Mouse (Mus musculus) frontal cortex, postnatal 36 days (tissue): ENCODE measurements around the gene Fam214b.
A peak's percentile ranks its signal among the peaks of the same experiment; 100 is the strongest.

Experiments
- DNase-seq, 2 experiments: peaks; one replicate each; pipeline ENCODE4 v3.0.0; 2022; ENCODE audit warnings: low spot score in 2 of 2

Fam214b gene

GRCm38 (mm10) chr4:43038567-43039495, 7.2 kb downstream of the Fam214b start:
- peak in 1 of 2 experiments; percentile 67 for DNase-seq

- DNase-seq: no peak
Observed at GRCm38 (mm10) chr4:43037860-43038566, 8.0 kb downstream of the Fam214b start.

GRCm38 (mm10) chr4:43036356-43036755, 9.7 kb downstream of the Fam214b start:
- no peak for DNase-seq

- DNase-seq: no peak
Observed at GRCm38 (mm10) chr4:43035851-43036250, 10.2 kb downstream of the Fam214b start.

- no peak for DNase-seq
Observed at GRCm38 (mm10) chr4:43033481-43033880, 12.5 kb downstream of the Fam214b start.

- DNase-seq: no peak
Observed at GRCm38 (mm10) chr4:43032501-43032900, 13.5 kb downstream of the Fam214b start.

- DNase-seq: peak; percentile 91 to 95
Observed at GRCm38 (mm10) chr4:43031237-43031995, 14.6 kb downstream of the Fam214b start, which contains the start of gene Stoml2. Gene Stoml2, minus strand, starts transcription at chr4:43031710.

- no peak for DNase-seq
Observed at GRCm38 (mm10) chr4:43030780-43031230, 15.2 kb downstream of the Fam214b start.

- no peak for DNase-seq
Observed at GRCm38 (mm10) chr4:43030352-43030751, 15.7 kb downstream of the Fam214b start.

- no peak for DNase-seq
Observed at GRCm38 (mm10) chr4:43029749-43030148, 16.3 kb downstream of the Fam214b start.

GRCm38 (mm10) chr4:43029121-43029520, 16.9 kb downstream of the Fam214b start:
- no peak for DNase-seq

GRCm38 (mm10) chr4:43025084-43025960, 20.7 kb downstream of the Fam214b start, which contains the start of gene Pigo:
Gene Pigo, minus strand, starts transcription at chr4:43025819.
- DNase-seq: peak; percentile 94 to 96

- DNase-seq: no peak
Observed at GRCm38 (mm10) chr4:43024673-43025072, 21.3 kb downstream of the Fam214b start.

- DNase-seq: no peak
Observed at GRCm38 (mm10) chr4:43021341-43021740, 24.7 kb downstream of the Fam214b start.

- no peak for DNase-seq
Observed at GRCm38 (mm10) chr4:43020876-43021275, 25.1 kb downstream of the Fam214b start.

- no peak for DNase-seq
Observed at GRCm38 (mm10) chr4:43019641-43020465, 26.2 kb downstream of the Fam214b start.

- no peak for DNase-seq
Observed at GRCm38 (mm10) chr4:43019176-43019575, 26.8 kb downstream of the Fam214b start.

- DNase-seq: no peak
Observed at GRCm38 (mm10) chr4:43018156-43018555, 27.9 kb downstream of the Fam214b start.

GRCm38 (mm10) chr4:43012091-43012490, 33.9 kb downstream of the Fam214b start:
- DNase-seq: no peak
